Mouse (Mus musculus): Measurements from ENCODE around the gene Car10.

DNA sequence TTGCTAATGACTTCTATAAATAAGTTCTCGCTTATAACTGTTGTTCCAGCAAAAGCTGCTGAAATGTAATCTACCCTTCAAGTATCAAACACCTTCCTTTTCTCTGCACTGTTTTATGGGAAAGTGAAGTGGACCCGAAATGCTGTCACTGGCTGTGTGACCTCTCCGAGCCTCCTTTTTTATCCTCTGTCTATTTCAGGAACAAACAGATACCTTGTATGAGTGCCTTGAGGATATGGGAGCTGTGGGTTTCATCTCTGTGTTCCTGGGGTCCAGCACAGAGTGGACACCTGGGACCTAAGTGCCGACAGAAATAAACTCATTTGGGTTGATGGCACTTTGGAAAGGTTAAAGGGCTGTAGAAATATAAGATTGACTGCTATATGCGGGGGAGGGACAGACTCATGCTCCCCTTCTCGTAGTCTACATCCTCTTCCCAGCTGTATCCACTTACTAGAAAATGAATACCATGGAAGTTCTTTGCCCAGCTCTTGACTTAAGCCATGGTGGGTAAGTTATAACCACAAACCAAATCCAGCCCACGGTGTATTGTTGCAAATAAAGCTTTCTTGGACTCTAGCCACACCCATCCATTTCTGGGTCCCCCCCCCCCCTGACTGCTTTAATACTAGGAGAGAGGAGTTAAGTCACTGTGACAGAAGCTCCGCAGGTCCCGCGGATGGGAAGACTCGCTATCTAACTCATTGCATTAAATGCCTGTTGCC, 474.3 kb downstream of the Car10 start:
- no peak for TF ChIP-seq CTCF (IDR thresholded peaks at IDR 0.05; ENCODE audit: extremely low read depth, insufficient read length, insufficient replicate concordance, low read depth, low read length)
- TF ChIP-seq POLR2A (IDR thresholded peaks at IDR 0.05; ENCODE audit: low read depth, low read length), result no peak

Data from small intestine, adult 2 months (tissue).